Mouse (Mus musculus): ENCODE data around the gene Apon.

- TF ChIP-seq CTCF (IDR thresholded peaks at IDR 0.05; ENCODE audit: control insufficient read depth, insufficient read depth, low read length) (no peak), POLR2A (IDR thresholded peaks at IDR 0.05; ENCODE audit: borderline replicate concordance, control insufficient read depth, low read depth, low read length) (no peak)
Observed at GRCm38 (mm10) chr10:128302785-128303125, 48.9 kb downstream of the Apon start.
